Mouse (Mus musculus) C2C12 (cell line): ENCODE measurements around the gene Kmt2d. TPM values are rescaled to one million over a fixed set of nuclear protein-coding genes. Genes with fewer than 3 reads are reported as not detected.

Source experiments
- H3K27me3 ChIP-seq: one replicate; pipeline ENCODE4 v1.6.1; 2011; ENCODE audit not compliant: control insufficient read depth, insufficient read depth, insufficient read length
- H3K36me3 ChIP-seq: one replicate; pipeline ENCODE4 v1.6.1; 2011; ENCODE audit not compliant: control insufficient read depth, insufficient read depth
- H3K4me3 ChIP-seq: one replicate; pipeline ENCODE4 v1.5.1; 2011; ENCODE audit warnings: mild to moderate bottlenecking, control low read depth; ENCODE audit not compliant: poor library complexity, insufficient read depth, severe bottlenecking
- H3K79me2 ChIP-seq: one replicate; pipeline ENCODE4 v1.6.1; 2011; ENCODE audit not compliant: control insufficient read depth, insufficient read depth
- H3K79me3 ChIP-seq: one replicate; pipeline ENCODE4 v1.6.1; 2011; ENCODE audit warnings: low read depth, control low read depth
- H3ac ChIP-seq: one replicate; pipeline ENCODE3; 2011; ENCODE audit warnings: low read depth; ENCODE audit not compliant: control insufficient read depth, insufficient read length
- CEBPB ChIP-seq: IDR thresholded peaks from one replicate; pipeline ENCODE4 v1.6.1; 2011; ENCODE audit warnings: low read depth, mild to moderate bottlenecking, control low read depth, moderate library complexity
- CTCF ChIP-seq: IDR thresholded peaks from one replicate; pipeline ENCODE4 v1.5.1; 2011; ENCODE audit not compliant: control insufficient read depth, insufficient read depth, insufficient read length
- FOSL1 ChIP-seq: IDR thresholded peaks from one replicate; pipeline ENCODE4 v1.8.0; 2011; ENCODE audit warnings: mild to moderate bottlenecking, low read length; ENCODE audit not compliant: poor library complexity, insufficient read depth, severe bottlenecking
- MAX ChIP-seq: IDR thresholded peaks from one replicate; pipeline ENCODE4 v1.6.1; 2011; ENCODE audit warnings: mild to moderate bottlenecking, control low read depth
- MYOD1 ChIP-seq: IDR thresholded peaks from one replicate; pipeline ENCODE4 v1.6.1; 2011; ENCODE audit warnings: low read depth; ENCODE audit not compliant: control insufficient read depth, insufficient read length
- MYOG ChIP-seq: IDR thresholded peaks from one replicate; pipeline ENCODE4 v1.6.1; 2011; ENCODE audit not compliant: control insufficient read depth, insufficient read length; ENCODE audit errors: extremely low read depth
- USF1 ChIP-seq: IDR thresholded peaks from one replicate; pipeline ENCODE4 v1.6.1; 2011; ENCODE audit warnings: low read depth, mild to moderate bottlenecking, control low read depth, moderate library complexity
- polyA plus RNA-seq: library from polyadenylated mRNA; unstranded; fragments of >200 nt; fragmentation: generic; extraction: Trizol; gene quantifications from one replicate; pipeline ENCODE4 v1.2.1, GENCODE M21; 2012; ENCODE audit warnings: missing spikeins

The Kmt2d gene
- polyA plus RNA-seq, 1 experiment = 23.8 TPM

DNA sequence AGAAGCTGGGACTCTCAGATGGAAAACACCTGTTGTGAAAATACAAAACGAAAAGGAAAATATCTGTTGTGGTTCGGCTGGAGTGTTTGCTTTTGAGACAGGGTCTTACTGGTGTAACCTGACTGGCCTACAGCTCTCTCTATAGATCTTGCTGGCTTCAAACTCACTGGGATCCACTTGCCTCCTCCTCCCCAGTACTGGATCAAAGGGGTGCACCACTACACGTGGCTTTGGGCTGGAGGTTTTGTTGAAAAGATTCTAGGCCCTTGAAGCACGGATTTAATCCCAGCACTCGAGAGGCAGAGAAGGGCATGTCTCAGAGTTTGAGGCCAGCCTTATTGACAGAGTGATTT is 10.6 kb upstream of the Kmt2d start:
- peak overlapping the region; percentile 15 for H3K4me3 ChIP-seq
- H3K36me3 ChIP-seq = peaks cover 19% of the 10 kb centered on the region
- peak overlapping the region; percentile 58 for H3ac ChIP-seq
- TF ChIP-seq USF1 (no peak), MAX (no peak), MYOG (no peak), CEBPB (no peak)
- H3K79me3 ChIP-seq = peaks cover 5% of the 10 kb centered on the region
- H3K79me2 ChIP-seq = peaks cover 20% of the 10 kb centered on the region
- H3K27me3 ChIP-seq = no peaks in the 10 kb centered on the region

DNA sequence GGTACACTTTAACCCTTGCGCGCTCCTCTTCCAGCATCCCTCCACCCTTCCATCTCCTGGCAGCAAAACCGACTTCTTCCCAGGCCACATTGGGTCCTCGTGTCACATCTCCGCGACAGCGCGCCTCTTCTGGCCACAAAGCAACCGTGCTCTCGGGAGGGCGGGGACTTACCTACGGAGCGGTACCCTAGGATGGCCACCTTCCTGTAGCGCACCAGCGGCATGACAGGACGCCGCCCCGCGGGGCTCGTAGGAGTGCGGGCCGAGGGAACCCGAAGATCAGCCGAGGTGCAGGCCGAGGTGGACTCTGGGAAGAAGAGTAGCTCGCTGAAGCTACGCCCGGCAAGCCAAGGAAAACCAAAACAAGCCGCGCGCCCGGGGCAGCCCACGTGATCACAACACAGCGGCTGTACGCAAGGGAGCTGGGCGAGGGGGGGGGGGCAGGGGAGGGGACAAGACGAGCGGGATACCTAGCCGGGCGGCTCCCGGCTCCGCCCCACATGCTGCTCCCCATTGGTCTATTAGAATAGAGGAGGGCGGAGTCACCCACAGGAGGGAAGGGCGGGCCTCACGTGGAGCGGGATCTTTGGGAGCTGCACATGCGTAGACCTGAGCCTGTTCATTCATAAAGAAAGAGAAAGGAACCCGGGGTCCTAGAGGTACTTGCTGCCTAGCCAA is 10.1 kb upstream of the Kmt2d start:
- Histone ChIP-seq H3K27me3 (no peaks in the 10 kb centered on the region), H3K4me3 (peak overlapping the region; percentile 77), H3K79me3 (peaks cover 5% of the 10 kb centered on the region), H3K79me2 (peaks cover 20% of the 10 kb centered on the region), H3ac (peak overlapping the region; percentile 70), H3K36me3 (peaks cover 23% of the 10 kb centered on the region)
- TF ChIP-seq MAX (peak; percentile 88), USF1 (peak; percentile 88), FOSL1 (no peak), CTCF (peak; percentile 44)

DNA sequence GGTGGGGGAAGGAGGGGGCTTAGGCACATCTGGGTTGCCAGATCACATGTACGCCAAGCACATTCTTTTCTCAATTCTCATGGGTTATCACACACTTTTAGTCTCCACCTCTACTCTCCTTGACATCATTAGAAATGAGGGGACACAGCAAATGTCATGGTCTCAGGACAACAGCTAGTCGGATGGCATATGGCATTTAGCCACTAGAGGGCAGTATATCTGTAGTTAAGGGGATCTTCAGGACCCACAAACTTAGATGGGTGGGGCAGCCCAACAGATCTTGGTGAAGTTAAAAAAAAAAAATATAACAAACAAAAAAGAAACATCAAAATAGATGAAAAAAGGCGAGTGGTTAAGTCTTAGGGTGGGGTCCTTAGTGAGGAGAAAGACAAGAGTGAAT is 6.3 kb upstream of the Kmt2d start:
- no peak for TF ChIP-seq MYOD1
- TF ChIP-seq CEBPB = no peak
- peak; percentile 77 for TF ChIP-seq CTCF
- no peak overlapping the region for H3K4me3 ChIP-seq
- no peaks in the 10 kb centered on the region for H3K27me3 ChIP-seq

DNA sequence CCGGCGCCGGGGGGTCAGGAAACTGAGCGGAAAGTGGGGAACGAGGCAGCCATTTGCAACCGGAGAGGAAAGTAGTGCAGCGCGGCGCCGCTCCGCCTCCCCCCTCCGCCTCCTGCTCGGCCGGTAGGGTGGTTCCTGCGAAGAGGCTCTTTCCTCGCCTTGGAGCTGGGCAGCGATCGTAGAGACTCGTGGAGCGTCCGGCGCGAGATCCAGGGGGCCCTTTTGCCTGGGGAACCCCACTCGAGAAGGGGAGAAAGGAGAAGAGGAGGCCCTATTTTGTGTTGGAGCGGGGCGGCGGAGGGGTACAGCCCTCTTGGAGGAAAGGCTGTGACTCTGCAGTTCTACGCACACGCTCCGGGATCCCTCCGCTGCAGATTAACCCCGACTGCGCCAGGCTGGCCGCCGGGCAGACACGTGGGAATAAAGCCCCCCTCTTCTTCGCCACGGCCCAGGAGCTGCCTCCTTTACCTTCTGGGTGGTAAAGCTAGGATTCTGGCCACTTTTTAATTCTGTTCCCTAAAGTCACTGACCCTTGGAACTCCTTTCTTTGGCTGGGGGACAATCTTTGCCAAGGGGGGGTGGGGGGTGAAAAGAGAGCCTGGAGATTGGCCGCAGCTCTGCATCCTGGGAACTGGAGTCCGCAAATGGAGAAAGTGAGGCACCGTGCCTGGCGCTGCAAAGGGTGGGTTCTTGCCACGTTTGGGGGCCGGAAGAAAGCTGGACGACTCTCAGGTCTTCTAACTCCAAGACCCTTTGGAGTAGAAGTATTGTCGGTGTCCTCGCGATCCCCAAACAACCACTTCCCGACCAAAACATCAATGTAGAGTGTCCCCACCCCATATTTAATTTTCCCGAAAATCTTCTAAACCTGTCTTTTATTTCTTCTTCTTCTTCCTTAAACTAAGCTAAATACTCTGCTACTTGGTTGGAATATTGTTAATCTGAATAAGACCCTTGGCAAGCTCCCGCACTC is 1.2 kb upstream of the Kmt2d start:
- TF ChIP-seq FOSL1 = peak; percentile 27
- TF ChIP-seq MYOG = no peak
- TF ChIP-seq MAX = peak; percentile 98
- peak; percentile 29 for TF ChIP-seq USF1

More for the DNA sequence above, 6.3 kb upstream of the Kmt2d start:
- peaks cover 25% of the 10 kb centered on the region for H3K79me2 ChIP-seq
- peaks cover 23% of the 10 kb centered on the region for H3K36me3 ChIP-seq
- H3ac ChIP-seq = no peak overlapping the region
- peaks cover 5% of the 10 kb centered on the region for H3K79me3 ChIP-seq

DNA sequence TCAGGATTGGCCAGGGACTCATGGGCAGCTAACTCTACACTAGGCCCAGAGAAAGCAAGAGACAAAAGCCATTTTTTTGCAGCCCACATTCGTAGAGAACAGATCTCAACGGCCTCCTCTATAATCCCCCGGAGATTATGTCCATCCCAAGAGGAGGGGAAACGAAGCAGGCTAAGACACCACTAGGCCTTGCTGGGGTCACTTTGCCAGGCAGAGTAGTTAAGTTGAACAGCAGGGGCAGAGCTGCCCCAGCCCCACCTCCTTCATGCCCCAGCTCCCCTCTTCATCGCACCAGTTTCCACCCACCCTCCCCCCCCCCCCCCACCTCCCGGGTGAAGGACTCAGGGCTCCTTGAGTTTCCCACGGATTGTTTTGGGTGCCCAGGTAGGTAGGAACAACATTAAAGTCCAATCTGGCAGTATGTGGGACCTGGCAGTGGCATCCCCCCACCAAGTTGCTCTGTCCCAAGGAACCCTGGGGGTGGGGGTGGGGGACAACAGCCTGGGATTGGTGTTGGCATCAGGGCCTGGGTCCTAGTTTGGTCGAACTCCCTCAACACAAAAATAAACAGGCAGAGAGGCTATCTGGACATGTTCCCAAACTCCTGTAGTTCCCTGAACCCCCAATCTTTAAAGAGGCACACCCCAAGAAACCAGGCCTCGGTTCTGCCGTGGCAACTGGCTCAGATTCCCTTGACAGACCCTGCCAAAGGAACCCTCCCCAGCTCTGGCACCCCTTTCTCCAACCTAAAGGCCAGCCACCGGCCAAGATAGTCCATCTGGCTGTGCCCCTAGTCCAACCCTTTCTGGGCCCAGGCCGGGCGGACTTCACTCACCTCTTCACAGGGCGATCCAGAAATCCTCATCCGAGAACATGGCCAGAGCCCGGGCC is 580 bp downstream of the Kmt2d start:
- Histone ChIP-seq H3K4me3 (peak overlapping the region; percentile 99), H3ac (peak overlapping the region; percentile 88), H3K36me3 (peaks cover 27% of the 10 kb centered on the region), H3K27me3 (no peaks in the 10 kb centered on the region), H3K79me2 (peaks cover 73% of the 10 kb centered on the region), H3K79me3 (peaks cover 60% of the 10 kb centered on the region)
- no peak for TF ChIP-seq FOSL1
- TF ChIP-seq MAX = no peak
- TF ChIP-seq CTCF = no peak
- TF ChIP-seq MYOD1 = no peak
- TF ChIP-seq USF1 = no peak

More for the DNA sequence above, 1.2 kb upstream of the Kmt2d start:
- Histone ChIP-seq H3K27me3 (no peaks in the 10 kb centered on the region), H3K36me3 (peaks cover 15% of the 10 kb centered on the region), H3K79me2 (peaks cover 55% of the 10 kb centered on the region), H3ac (peak overlapping the region; percentile 88), H3K4me3 (peak overlapping the region; percentile 99), H3K79me3 (peaks cover 45% of the 10 kb centered on the region)
